In the genomic region with DNA sequence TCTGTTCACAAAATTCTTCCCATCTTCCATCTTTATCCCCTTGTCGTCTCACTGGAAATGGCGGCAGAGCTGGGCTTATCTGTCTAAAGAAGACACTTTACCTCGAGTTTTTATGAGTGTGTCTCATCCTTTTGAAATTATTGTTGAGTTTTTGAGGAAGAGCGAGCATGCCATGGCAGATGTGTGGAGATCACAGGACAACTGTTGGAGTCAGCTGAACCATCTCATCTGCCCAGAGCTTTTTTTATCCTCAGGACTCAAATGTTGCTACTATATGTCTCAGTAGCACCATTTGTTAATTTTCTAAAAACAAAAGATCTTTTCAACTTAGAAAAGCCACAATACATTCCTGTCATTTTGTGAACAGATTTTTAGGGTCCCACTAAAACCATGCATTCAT, we compare ENCODE assay signal across 16 mouse cellular contexts.
"Had no signal": no experiment of that assay in that cellular context is flagged by ENCODE, and none has a peak within 500 bp of the region (broad histone marks: within the 10 kb centered on the region; RNA-seq: fewer than 3 reads in every experiment).

No protein-coding gene starts in this region.

- H3K27me3 ChIP-seq: neural tube, embryonic 15.5 days; stomach, embryonic 15.5 days had no signal

- H3K4me3 ChIP-seq: neural tube, embryonic 13.5 days; neural tube, embryonic 15.5 days; stomach, embryonic 15.5 days had no signal

- DNase-seq: retina, postnatal 1 day; right cerebral cortex, adult 18-20 months; right cerebral cortex, postnatal 14 days; right cerebral cortex, postnatal 25 days; right cerebral cortex, postnatal 4 days; spleen, adult 18-20 months; thymus, adult 18-20 months; thymus, adult 2 months; thymus, postnatal 14 days; thymus, postnatal 25 days; thymus, postnatal 36 days; thymus, postnatal 4 days had no signal

- H3K9ac ChIP-seq: neural tube, embryonic 13.5 days; neural tube, embryonic 15.5 days; stomach, embryonic 15.5 days had no signal

- H3K9me3 ChIP-seq: neural tube, embryonic 13.5 days; neural tube, embryonic 15.5 days; stomach, embryonic 15.5 days had no signal

- H3K27ac ChIP-seq: neural tube, embryonic 13.5 days; neural tube, embryonic 15.5 days; stomach, embryonic 15.5 days; stomach, postnatal 0 days had no signal

- H3K4me2 ChIP-seq: neural tube, embryonic 13.5 days; neural tube, embryonic 15.5 days; stomach, embryonic 15.5 days had no signal
